Mouse (Mus musculus) layer of hippocampus, postnatal 10 days (tissue): Measurements from ENCODE around the gene Vmn2r67. TPM values are rescaled to one million over a fixed set of nuclear protein-coding genes. Genes with fewer than 3 reads are reported as not detected.
"Not testable (repeated sequence)": the region's sequence is repeated elsewhere in the genome, so short reads cannot be mapped to it uniquely, and the experiment has no call there.

Experiments used
- DNase-seq, 2 experiments: peaks; one replicate each; pipeline ENCODE4 v3.0.0; 2021; ENCODE audit warnings: low spot score in 2 of 2
- long read RNA-seq: library from polyadenylated mRNA; stranded (forward); transcript quantifications from one replicate; pipeline ENCODE4 v2.0.0, GENCODE M21; 2023
- total RNA-seq, 2 experiments: library from RNA; stranded (reverse); gene quantifications; 2 replicates each; pipeline ENCODE4 v1.2.3; 2021

Vmn2r67 gene
- total RNA-seq: not detected
- long read RNA-seq: 0 reads

GRCm38 (mm10) chr7:85155898-85156297 lies at the start of gene Vmn2r67:
Gene Vmn2r67, minus strand, starts transcription at chr7:85155998.
- no peak for DNase-seq

DNA sequence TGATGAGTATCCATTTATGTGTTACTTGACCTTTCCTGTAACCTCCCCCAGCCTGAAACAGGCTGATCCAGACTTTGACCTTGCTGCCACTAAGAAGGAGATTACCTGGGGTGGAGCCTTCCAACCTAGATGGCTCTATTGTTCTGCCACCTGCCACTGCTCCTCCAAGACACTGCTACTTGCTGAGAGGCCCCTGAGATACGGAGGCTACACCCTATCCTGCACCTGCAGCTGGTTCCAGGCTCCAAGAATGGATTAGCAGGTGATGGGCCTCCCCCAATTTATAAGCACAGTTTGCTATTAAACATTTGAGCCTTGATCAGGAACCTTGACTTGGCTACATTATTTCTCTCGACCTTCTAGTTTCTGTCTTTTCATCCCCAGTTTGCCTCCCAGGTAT lies 51.3 kb downstream of the Vmn2r67 start:
- DNase-seq: not testable (repeated sequence)

Other genes starting within 250 kb of the Vmn2r67 start
- not detected for gene Vmn2r65, start 191.9 kb downstream of the Vmn2r67 start, total RNA-seq
- not detected for gene Vmn2r66, start 143.7 kb downstream of the Vmn2r67 start, total RNA-seq
- not detected for gene Vmn2r68, start 81.8 kb upstream of the Vmn2r67 start, total RNA-seq